In genomic region chr5:76887011-76887410, GRCm38 (mm10) we compare ENCODE assay signal across 12 mouse cellular contexts.
"Had no signal": no experiment of that assay in that cellular context is flagged by ENCODE, and none has a peak within 500 bp of the region (broad histone marks: within the 10 kb centered on the region; RNA-seq: fewer than 3 reads in every experiment).

No protein-coding gene starts in this region.

- DNase-seq: retina, postnatal 1 day; right cerebral cortex, adult 18-20 months; right cerebral cortex, postnatal 14 days; right cerebral cortex, postnatal 25 days; right cerebral cortex, postnatal 4 days; spleen, adult 18-20 months; thymus, adult 18-20 months; thymus, adult 2 months; thymus, postnatal 14 days; thymus, postnatal 25 days; thymus, postnatal 36 days; thymus, postnatal 4 days had no signal
